Mouse (Mus musculus) forebrain, embryonic 11.5 days (tissue): ENCODE measurements around the gene Rps17. TPM values are rescaled to one million over a fixed set of nuclear protein-coding genes. Genes with fewer than 3 reads are reported as not detected.

Experiments used
- ATAC-seq: fragments of 200-750 bp; cut with Nextera tagmentation; replicated peaks from 2 replicates; pipeline ENCODE4 v1.8.0; 2017; ENCODE audit warnings: moderate TSS enrichment; ENCODE audit not compliant: low FRiP score
- DNase-seq: peaks from one replicate; pipeline ENCODE4 v3.0.0-alpha.2; 2017; ENCODE audit warnings: low spot score
- H3K27ac ChIP-seq: fragments of 300-500 bp; sonication (generic); 2 replicates; pipeline ENCODE4 v1.5.1; 2014; ENCODE audit warnings: low read depth, low read length
- H3K27me3 ChIP-seq: fragments of 300-500 bp; sonication (generic); 2 replicates; pipeline ENCODE4 v1.6.1; 2014; ENCODE audit warnings: mild to moderate bottlenecking, low read length, mixed read lengths; ENCODE audit not compliant: control insufficient read depth, insufficient read depth
- H3K36me3 ChIP-seq: fragments of 300-500 bp; sonication (generic); 2 replicates; pipeline ENCODE4 v1.6.1; 2014; ENCODE audit warnings: mild to moderate bottlenecking, low read length, moderate library complexity, mixed read lengths; ENCODE audit not compliant: control insufficient read depth, insufficient read depth
- H3K4me1 ChIP-seq: fragments of 300-500 bp; sonication (generic); replicated peaks from 2 replicates; pipeline ENCODE4 v1.6.1; 2014; ENCODE audit warnings: low read length, mixed read lengths; ENCODE audit not compliant: control insufficient read depth, insufficient read depth
- H3K4me2 ChIP-seq: fragments of 300-500 bp; sonication (generic); 2 replicates; pipeline ENCODE4 v1.6.1; 2014; ENCODE audit warnings: low read depth, mild to moderate bottlenecking, low read length, moderate library complexity, mixed read lengths; ENCODE audit not compliant: severe bottlenecking
- H3K4me3 ChIP-seq: fragments of 300-500 bp; sonication (generic); 2 replicates; pipeline ENCODE4 v1.5.1; 2014; ENCODE audit warnings: low read depth, low read length
- H3K9ac ChIP-seq: fragments of 300-500 bp; sonication (generic); 2 replicates; pipeline ENCODE4 v1.6.1; 2014; ENCODE audit warnings: low read length
- H3K9me3 ChIP-seq: fragments of 300-500 bp; sonication (generic); 2 replicates; pipeline ENCODE4 v1.6.1; 2016; ENCODE audit warnings: low read length, mixed read lengths; ENCODE audit not compliant: control insufficient read depth
- WGBS: fragments of 180-500 bp; shearing (Covaris S2); extraction: QIAGEN DNeasy Blood & Tissue Kit; methylation state at CpG from one replicate; pipeline ENCODE4 v1.1.7; 2014; 5-methylcytosine and 5-hydroxymethylcytosine counted together
- polyA plus RNA-seq: library from polyadenylated mRNA; unstranded; fragments of >200 nt; fragmentation: Nextera tagmentation; extraction: Ambion mirVana; gene quantifications from 2 replicates; pipeline ENCODE4 v1.2.1, GENCODE M21; 2014

Gene Rps17
- polyA plus RNA-seq, 1 experiment from 2014 or later: 1,117 TPM

DNA sequence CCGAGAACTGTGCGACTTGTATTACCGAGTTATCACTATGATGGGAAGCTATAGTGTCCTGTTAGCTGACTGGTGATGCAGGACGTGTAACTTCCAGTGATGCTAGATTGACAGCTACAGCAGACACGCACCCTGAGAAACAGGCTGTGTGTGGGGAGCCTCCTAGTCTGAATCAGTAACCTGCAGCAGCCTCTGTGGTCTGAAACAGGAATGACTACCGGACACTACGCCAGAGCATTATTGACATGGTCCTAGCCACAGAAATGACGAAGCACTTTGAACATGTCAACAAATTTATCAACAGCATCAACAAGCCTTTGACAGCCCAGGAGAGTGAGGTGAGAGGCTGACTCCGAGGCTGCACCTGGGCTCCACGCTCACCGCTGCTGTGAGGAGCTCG, 19.0 kb downstream of the Rps17 start:
- Histone ChIP-seq H3K27me3 (no peaks in the 10 kb centered on the region), H3K4me2 (no peak overlapping the region), H3K9me3 (no peaks in the 10 kb centered on the region), H3K9ac (no peak overlapping the region), H3K27ac (no peak overlapping the region), H3K4me3 (no peak overlapping the region), H3K4me1 (no peaks in the 10 kb centered on the region), H3K36me3 (no peaks in the 10 kb centered on the region)
- DNase-seq (no peak), ATAC-seq (no peak)
- WGBS: 90% methylated on average over 12 of the region's 12 CpGs

DNA sequence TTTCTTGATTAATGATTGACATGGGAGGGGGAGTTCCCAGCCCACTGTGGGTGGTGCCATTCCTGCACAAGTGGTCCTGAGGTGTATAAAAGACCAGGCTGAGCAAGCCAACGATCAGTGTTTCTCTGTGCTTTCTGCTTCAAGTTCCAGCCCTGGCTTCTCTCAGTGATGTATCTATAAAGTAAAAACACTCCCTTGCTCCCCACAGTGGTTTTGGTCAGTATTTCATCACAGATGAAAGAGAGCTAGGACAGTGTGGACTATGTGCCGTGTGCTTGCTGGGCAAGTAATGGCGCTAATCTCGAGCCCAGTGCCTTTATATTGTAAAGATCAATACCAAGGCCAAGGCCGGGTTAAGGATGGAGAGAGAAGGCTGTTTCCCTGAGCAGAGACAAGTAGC, 23.3 kb downstream of the Rps17 start:
- DNase-seq (no peak), ATAC-seq (no peak)
- no peaks in the 10 kb centered on the region for H3K9me3 ChIP-seq
- H3K4me3 ChIP-seq: no peak overlapping the region
- no peak overlapping the region for H3K9ac ChIP-seq
- 81% methylated on average over 5 of the region's 5 CpGs for WGBS
- H3K4me2 ChIP-seq: no peak overlapping the region
- H3K36me3 ChIP-seq: no peaks in the 10 kb centered on the region
- H3K27me3 ChIP-seq: no peaks in the 10 kb centered on the region
- no peaks in the 10 kb centered on the region for H3K4me1 ChIP-seq
- H3K27ac ChIP-seq: no peak overlapping the region

DNA sequence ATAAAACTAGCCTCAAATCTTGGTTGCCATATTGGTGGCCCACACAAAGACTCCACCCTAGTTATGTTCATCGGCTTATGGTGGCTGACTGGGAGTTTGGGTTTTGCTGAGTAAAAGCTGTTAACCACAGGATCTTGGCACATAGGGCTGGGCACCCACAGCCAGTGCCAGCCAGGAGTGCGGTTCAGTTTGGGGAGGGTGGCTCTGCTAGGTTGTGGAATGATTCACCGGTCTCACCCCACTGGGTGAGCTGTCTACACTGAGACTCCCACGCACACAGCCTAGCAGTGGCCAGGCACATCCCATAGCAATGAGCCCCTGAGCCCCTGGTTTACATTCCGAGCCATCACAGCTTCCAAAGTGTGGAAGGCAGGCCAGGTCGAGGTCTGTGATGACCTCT, 25.3 kb downstream of the Rps17 start:
- no peak for ATAC-seq
- H3K36me3 ChIP-seq: no peaks in the 10 kb centered on the region
- no peak overlapping the region for H3K27ac ChIP-seq
- no peaks in the 10 kb centered on the region for H3K27me3 ChIP-seq
- H3K4me2 ChIP-seq: no peak overlapping the region
- no peak overlapping the region for H3K9ac ChIP-seq
- no peaks in the 10 kb centered on the region for H3K9me3 ChIP-seq
- H3K4me1 ChIP-seq: no peaks in the 10 kb centered on the region
- DNase-seq: no peak
- WGBS: 89% methylated on average over 6 of the region's 6 CpGs
- no peak overlapping the region for H3K4me3 ChIP-seq

DNA sequence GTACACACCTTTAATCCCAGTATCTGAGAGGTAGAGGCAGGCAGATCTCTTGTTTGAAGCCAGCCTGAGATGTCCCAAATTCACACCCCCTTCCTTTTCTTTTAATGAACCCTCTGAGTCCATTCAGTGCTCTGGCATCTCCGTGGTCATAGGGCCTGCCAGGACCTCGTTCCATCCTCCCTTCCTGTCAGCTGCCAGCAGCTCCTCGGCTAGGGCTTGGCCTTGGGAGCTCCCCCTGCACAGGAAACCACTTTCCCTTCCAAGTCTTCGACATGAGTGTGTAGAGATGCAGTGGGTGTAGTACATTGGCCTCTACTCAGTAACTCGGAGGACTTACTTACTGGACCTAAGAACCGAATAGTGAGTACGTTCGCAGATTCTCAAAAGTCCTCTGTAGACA, 29.5 kb downstream of the Rps17 start:
- Histone ChIP-seq H3K4me1 (no peaks in the 10 kb centered on the region), H3K4me3 (no peak overlapping the region), H3K27ac (no peak overlapping the region), H3K27me3 (no peaks in the 10 kb centered on the region), H3K4me2 (no peak overlapping the region), H3K36me3 (no peaks in the 10 kb centered on the region), H3K9me3 (no peaks in the 10 kb centered on the region), H3K9ac (no peak overlapping the region)
- ATAC-seq: no peak
- WGBS: 80% methylated on average over 8 of the region's 8 CpGs
- DNase-seq: peak; percentile 11

DNA sequence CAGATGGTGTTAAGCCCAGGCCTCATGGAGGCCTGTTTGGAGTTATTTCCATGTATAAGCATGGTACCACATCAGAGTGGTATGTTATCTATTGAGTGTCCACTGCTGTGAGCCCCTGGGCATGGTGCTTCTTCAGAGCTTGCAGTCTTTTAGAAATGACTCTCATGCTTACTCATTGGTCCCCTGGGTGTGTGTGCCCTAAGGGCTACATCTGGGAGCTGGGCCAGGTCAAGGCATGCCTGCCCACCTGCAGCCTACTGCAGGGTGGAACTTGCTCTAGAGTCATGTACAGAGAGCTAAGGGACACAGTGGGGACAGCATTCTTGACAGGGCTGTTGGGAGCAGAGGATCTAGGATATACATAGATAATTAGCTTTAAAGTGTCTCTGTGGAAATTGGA, 33.5 kb downstream of the Rps17 start:
- H3K36me3 ChIP-seq: no peaks in the 10 kb centered on the region
- H3K27me3 ChIP-seq: no peaks in the 10 kb centered on the region
- no peak overlapping the region for H3K4me2 ChIP-seq
- H3K27ac ChIP-seq: no peak overlapping the region
- no peak overlapping the region for H3K9ac ChIP-seq
- no peak overlapping the region for H3K4me3 ChIP-seq
- no peaks in the 10 kb centered on the region for H3K4me1 ChIP-seq
- DNase-seq (peak; percentile 10), ATAC-seq (no peak)
- no peaks in the 10 kb centered on the region for H3K9me3 ChIP-seq

DNA sequence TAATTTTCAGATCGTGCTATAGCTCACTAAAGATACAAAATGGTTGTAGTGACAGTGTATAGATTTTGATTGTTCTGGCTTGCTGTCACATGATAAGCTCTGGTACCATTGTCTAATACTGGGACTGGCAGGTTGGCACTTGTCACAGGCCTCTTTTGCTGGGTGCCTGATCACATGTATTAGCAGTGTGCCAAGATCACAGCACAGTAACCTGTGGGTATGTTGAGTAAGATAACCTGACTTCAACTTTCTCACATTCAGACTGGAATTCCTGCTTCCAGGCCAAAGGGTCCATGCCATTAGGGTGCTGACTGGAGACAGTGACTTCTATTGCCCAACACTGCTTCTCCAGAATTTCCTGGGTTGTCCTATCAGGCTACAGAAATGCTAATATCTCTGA, 33.9 kb downstream of the Rps17 start:
- H3K27me3 ChIP-seq: no peaks in the 10 kb centered on the region
- no peak overlapping the region for H3K27ac ChIP-seq
- no peaks in the 10 kb centered on the region for H3K4me1 ChIP-seq
- no peaks in the 10 kb centered on the region for H3K9me3 ChIP-seq
- no peaks in the 10 kb centered on the region for H3K36me3 ChIP-seq
- no peak overlapping the region for H3K4me3 ChIP-seq
- no peak overlapping the region for H3K9ac ChIP-seq
- 95% methylated on average over 1 of the region's 1 CpGs for WGBS
- H3K4me2 ChIP-seq: no peak overlapping the region
- DNase-seq (peak; percentile 14), ATAC-seq (no peak)

DNA sequence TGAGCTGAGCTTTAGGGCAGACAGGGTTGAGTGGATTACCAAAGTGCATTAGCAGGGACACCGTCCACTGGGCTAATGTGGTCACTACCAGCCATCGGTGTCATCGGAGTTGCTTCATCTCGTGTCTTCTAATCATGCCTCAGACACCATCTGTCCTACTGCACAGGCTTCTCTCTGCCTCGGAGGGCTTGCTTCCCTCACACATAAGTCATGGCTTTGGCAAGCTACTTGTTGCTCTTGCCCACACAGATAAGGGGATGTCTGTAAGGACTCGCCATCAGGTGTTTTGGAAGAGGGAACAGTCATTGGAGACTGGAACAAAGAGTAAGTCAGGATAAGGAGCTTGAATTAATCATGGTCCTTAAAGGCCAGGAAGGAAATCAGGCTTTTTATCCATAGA, 35.8 kb downstream of the Rps17 start:
- no peaks in the 10 kb centered on the region for H3K4me1 ChIP-seq
- no peak overlapping the region for H3K9ac ChIP-seq
- H3K27ac ChIP-seq: no peak overlapping the region
- DNase-seq: peak; percentile 10
- H3K4me3 ChIP-seq: no peak overlapping the region
- 94% methylated on average over 6 of the region's 6 CpGs for WGBS
- no peaks in the 10 kb centered on the region for H3K27me3 ChIP-seq
- no peak overlapping the region for H3K4me2 ChIP-seq
- H3K36me3 ChIP-seq: no peaks in the 10 kb centered on the region
- ATAC-seq: no peak
- no peaks in the 10 kb centered on the region for H3K9me3 ChIP-seq

DNA sequence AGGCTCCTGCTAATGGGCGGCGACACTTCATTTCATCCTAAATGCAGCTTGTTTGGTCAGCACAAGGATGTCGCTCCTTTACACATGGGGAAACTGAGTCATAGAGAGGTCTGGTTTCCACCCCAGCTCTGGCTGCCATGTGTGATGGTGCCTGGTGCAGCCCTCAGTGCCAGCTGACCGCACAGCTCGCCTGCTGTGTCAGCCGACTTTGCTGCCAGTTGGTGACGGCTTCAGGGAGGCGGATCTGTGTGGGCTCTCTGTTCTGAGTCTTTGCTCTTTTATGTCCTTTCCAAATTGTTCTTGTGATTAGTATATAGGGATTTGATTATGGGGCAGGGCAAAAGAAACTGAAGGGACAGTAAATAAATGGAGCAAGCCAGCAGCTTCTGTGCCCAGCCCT, 37.3 kb downstream of the Rps17 start:
- no peak overlapping the region for H3K9ac ChIP-seq
- DNase-seq (peak; percentile 44), ATAC-seq (no peak)
- no peak overlapping the region for H3K4me2 ChIP-seq
- no peaks in the 10 kb centered on the region; the same call in 1 of the 2 replicates for H3K4me1 ChIP-seq
- no peak overlapping the region for H3K27ac ChIP-seq
- 78% methylated on average over 8 of the region's 8 CpGs for WGBS
- no peaks in the 10 kb centered on the region for H3K27me3 ChIP-seq
- H3K4me3 ChIP-seq: no peak overlapping the region
- no peaks in the 10 kb centered on the region for H3K9me3 ChIP-seq
- H3K36me3 ChIP-seq: no peaks in the 10 kb centered on the region

DNA sequence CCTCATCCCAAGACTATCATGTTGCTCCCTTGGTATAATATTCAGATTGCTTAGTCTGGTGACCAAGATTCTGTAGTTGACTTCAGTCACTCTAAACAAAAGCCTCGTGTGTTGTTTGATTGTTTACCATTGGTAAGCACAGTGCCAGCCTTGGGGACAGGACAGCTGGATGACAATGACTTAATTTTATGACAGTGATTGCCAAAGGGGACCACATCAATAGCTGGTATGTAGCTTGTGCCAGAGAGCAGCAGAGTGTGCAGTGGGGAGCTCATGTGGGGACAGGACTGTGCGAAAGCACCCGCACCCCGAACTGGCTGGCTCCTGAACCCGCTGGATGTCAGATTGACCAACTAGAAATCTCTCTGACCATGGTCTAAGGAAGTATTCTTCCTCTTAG, 40.4 kb downstream of the Rps17 start:
- Histone ChIP-seq H3K4me3 (no peak overlapping the region), H3K27me3 (no peaks in the 10 kb centered on the region), H3K4me2 (no peak overlapping the region), H3K4me1 (no peaks in the 10 kb centered on the region; the same call in 1 of the 2 replicates), H3K9ac (no peak overlapping the region), H3K9me3 (no peaks in the 10 kb centered on the region), H3K36me3 (no peaks in the 10 kb centered on the region), H3K27ac (no peak overlapping the region)
- WGBS: 94% methylated on average over 5 of the region's 5 CpGs
- no peak for DNase-seq
- no peak for ATAC-seq
